Mouse (Mus musculus): ENCODE results near the gene Zdhhc11.

Zdhhc11 gene

GRCm38 (mm10) chr13:73963551-73963950, at the start of gene Zdhhc11:
Zdhhc11 (plus strand) TSS chr13:73963851.
- no peak for DNase-seq (ENCODE audit: inconsistent age in 2 of 2, low spot score in 1 of 2)

- no peak for DNase-seq (ENCODE audit: inconsistent age in 2 of 2, low spot score in 1 of 2)
Observed at GRCm38 (mm10) chr13:73932201-73932600, 31.4 kb upstream of the Zdhhc11 start.

- no peak for DNase-seq (ENCODE audit: inconsistent age in 2 of 2, low spot score in 1 of 2)
Observed at GRCm38 (mm10) chr13:73936938-73937320, 26.7 kb upstream of the Zdhhc11 start.

GRCm38 (mm10) chr13:73937321-73938176, 26.1 kb upstream of the Zdhhc11 start, which contains the start of the genes Trip13 and Brd9:
Trip13 (minus strand) TSS chr13:73937784.
Brd9 (plus strand) TSS chr13:73937811.
- DNase-seq (ENCODE audit: inconsistent age in 2 of 2, low spot score in 1 of 2) = peak; percentile 94 to 99

GRCm38 (mm10) chr13:73938177-73938560, 25.5 kb upstream of the Zdhhc11 start:
- no peak for DNase-seq (ENCODE audit: inconsistent age in 2 of 2, low spot score in 1 of 2)

- no peak for DNase-seq (ENCODE audit: inconsistent age in 2 of 2, low spot score in 1 of 2)
Observed at GRCm38 (mm10) chr13:73939101-73939500, 24.6 kb upstream of the Zdhhc11 start.

GRCm38 (mm10) chr13:73944606-73945005, 19.0 kb upstream of the Zdhhc11 start:
- no peak for DNase-seq (ENCODE audit: inconsistent age in 2 of 2, low spot score in 1 of 2)

GRCm38 (mm10) chr13:73953551-73954130, 10.0 kb upstream of the Zdhhc11 start:
- no peak for DNase-seq (ENCODE audit: inconsistent age in 2 of 2, low spot score in 1 of 2)

- DNase-seq (ENCODE audit: inconsistent age in 2 of 2, low spot score in 1 of 2) = no peak
Observed at GRCm38 (mm10) chr13:73954666-73955065, 9.0 kb upstream of the Zdhhc11 start.

- no peak for DNase-seq (ENCODE audit: inconsistent age in 2 of 2, low spot score in 1 of 2)
Observed at GRCm38 (mm10) chr13:73955531-73955930, 8.1 kb upstream of the Zdhhc11 start.

GRCm38 (mm10) chr13:73960117-73960652, 3.5 kb upstream of the Zdhhc11 start:
- DNase-seq (ENCODE audit: inconsistent age in 2 of 2, low spot score in 1 of 2) = no peak

- no peak for DNase-seq (ENCODE audit: inconsistent age in 2 of 2, low spot score in 1 of 2)
Observed at GRCm38 (mm10) chr13:73961177-73961576, 2.5 kb upstream of the Zdhhc11 start.

GRCm38 (mm10) chr13:73970545-73971448, 7.1 kb downstream of the Zdhhc11 start:
- DNase-seq (ENCODE audit: inconsistent age in 2 of 2, low spot score in 1 of 2) = peak; percentile 58 to 92

- no peak for DNase-seq (ENCODE audit: inconsistent age in 2 of 2, low spot score in 1 of 2)
Observed at GRCm38 (mm10) chr13:73974523-73974922, 10.9 kb downstream of the Zdhhc11 start.

GRCm38 (mm10) chr13:73976935-73977334, 13.3 kb downstream of the Zdhhc11 start:
- DNase-seq (ENCODE audit: inconsistent age in 2 of 2, low spot score in 1 of 2) = no peak

GRCm38 (mm10) chr13:73990325-73990724, 26.7 kb downstream of the Zdhhc11 start:
- no peak for DNase-seq (ENCODE audit: inconsistent age in 2 of 2, low spot score in 1 of 2)

- no peak for DNase-seq (ENCODE audit: inconsistent age in 2 of 2, low spot score in 1 of 2)
Observed at GRCm38 (mm10) chr13:73990761-73991160, 27.1 kb downstream of the Zdhhc11 start.

- DNase-seq (ENCODE audit: inconsistent age in 2 of 2, low spot score in 1 of 2) = no peak
Observed at GRCm38 (mm10) chr13:73991267-73991666, 27.6 kb downstream of the Zdhhc11 start.

GRCm38 (mm10) chr13:73996456-73996855, 32.8 kb downstream of the Zdhhc11 start:
- DNase-seq (ENCODE audit: inconsistent age in 2 of 2, low spot score in 1 of 2) = no peak

GRCm38 (mm10) chr13:74000519-74000918, 36.9 kb downstream of the Zdhhc11 start:
- DNase-seq (ENCODE audit: inconsistent age in 2 of 2, low spot score in 1 of 2) = no peak

GRCm38 (mm10) chr13:74000961-74001360, 37.3 kb downstream of the Zdhhc11 start:
- DNase-seq (ENCODE audit: inconsistent age in 2 of 2, low spot score in 1 of 2) = no peak

Measured in adrenal gland, adult (tissue).